Mouse (Mus musculus) retina, embryonic 14.5 days (tissue): ENCODE measurements around the gene Ccdc28b.
A peak's percentile ranks its signal among the peaks of the same experiment; 100 is the strongest.

Experiments used
- DNase-seq: peaks from one replicate; pipeline ENCODE4 v3.0.0-alpha.2; 2015; ENCODE audit warnings: low spot score

The Ccdc28b gene

DNA sequence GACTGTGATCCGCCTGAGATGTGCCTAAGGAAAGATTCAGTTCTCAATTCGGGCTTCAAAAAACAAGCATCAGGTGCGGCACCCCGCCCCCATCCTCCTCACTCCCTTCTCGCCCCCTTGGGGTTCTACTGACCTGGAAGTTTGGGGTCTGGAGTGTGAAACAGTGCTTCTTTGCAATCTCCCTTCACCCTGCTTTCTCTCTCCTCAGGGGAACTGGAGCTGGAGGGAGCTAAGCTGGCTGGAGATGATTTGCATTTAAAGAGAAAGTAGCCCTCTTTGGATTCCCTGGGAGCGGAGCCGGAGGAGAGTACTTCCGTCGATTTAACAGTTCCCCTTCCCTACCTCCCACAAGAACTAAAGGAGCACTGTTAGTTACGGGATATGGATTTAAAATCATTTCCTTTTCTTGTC lies at the start of gene Ccdc28b:
Ccdc28b (minus strand) TSS at position 267 of the 411 bp plus-strand sequence.
- peak; percentile 69 for DNase-seq

DNA sequence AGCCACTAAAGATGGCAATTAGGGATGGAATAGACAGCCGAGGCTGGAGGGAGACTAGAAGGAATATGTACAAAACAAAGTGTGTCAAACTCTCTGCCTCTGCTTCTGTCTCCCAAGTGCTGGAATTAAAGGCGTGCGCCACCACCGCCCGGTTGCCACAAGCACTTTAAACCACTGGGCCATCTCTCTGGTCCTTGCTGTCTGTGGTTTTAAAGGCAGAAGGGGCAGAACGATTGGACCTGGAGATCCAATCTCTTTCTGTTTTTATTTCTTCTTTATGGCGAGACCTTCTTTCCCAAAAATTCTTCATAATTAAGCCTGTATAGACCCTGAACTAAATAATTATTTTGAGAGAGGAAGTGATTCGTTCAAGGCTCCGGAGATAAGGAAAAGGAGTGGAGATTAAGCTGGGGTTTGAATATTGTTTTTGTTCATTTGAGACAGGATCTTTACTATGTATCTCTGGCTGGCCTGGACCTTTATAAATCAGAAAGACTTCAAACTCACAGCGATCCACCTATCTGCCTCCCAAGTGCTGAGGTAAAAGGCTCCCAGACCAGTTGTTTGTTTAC lies 49.2 kb upstream of the Ccdc28b start:
- DNase-seq, result no peak

DNA sequence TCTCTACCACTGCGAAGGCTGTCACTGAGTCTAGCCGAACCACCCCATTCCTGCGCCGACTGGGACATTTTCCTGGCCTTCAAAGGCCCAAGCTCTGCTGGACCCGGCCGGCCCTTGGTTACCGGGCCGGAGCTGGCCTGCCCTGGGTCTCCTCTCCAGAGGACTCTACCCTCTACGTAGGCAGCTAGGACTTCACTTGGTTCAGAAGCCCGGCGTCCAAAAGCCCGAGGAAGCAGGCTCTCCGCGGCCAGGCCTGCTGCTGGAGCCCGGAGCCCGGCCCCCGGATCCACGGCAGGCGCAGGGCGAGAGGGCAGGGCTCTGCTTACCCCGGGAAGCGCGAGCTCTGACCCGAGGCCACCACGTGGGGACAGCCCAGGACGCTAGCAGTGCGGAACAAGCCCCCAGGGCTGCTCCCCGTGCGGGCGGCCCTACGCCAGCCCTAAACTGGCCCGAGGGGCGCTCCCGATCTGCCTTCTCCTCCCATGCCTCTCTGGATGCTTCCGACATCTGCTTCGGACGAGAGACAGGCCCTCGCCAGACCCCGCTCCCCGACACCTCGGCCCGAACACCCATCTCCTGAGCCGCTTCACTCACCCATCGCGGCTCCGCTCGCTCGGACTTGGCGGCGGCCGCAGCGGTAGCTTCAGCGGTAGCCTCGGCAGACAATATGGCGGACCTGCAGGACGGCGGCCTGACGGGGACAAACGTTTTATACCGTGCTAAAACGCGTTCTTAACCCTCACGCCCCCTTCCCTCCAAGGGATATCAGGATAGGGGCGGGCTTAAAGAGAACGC lies 48.5 kb upstream of the Ccdc28b start, which contains the start of gene Kpna6:
Kpna6 (minus strand) TSS at position 685 of the 795 bp plus-strand sequence.
- DNase-seq, result peak; percentile 93

DNA sequence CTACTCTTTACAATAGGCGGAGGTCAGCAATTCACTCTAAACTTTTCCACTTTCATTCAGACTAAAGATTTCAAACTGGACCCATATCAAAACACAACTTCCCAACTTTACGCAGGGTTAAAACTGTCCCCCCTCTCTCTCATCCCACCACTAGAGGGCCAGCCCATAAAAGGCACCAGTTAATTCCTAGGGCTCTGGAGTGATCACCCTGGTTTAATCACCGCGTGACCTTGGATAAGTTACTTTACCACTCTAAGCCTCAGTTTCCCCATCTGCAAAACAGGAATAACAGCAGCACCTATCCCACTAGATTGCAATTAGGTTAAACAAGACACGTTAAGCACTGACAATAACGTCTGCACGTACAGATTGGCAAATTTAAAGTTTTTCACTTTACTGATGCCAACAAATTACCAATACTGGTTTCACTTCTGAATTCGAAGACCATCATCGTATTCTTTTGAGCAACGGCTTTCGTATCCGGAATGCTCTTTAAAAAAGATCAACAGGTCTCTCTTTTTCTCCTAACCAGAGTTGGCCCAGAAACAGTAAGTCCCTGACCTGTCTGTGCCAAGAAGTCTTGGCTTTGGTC lies 47.8 kb upstream of the Ccdc28b start:
- DNase-seq, result peak; percentile 75

DNA sequence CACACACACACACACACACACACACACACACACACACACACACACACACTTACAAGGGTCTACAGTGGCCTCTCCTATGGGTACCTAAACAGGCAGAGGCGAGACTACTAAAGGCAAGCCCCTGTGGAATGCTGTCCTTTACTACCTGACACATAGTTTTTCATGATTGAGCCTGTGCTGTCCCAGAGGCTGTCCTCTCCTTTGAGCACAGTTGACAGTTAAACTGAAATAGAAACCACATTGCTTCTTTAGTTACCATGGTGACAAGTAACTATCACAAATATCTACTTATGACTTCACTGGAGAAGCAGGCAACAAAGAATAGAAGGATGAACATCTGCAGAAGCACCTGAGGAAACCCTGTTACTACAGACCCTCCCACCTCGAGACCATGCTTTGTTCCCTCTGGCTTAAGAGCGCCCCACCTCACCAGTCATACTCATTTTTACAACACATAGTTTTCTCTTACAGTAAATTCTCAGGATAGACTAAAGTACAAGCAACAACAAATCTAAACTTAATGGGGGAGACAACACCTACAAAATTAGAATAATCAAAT lies 38.6 kb upstream of the Ccdc28b start:
- no peak for DNase-seq

DNA sequence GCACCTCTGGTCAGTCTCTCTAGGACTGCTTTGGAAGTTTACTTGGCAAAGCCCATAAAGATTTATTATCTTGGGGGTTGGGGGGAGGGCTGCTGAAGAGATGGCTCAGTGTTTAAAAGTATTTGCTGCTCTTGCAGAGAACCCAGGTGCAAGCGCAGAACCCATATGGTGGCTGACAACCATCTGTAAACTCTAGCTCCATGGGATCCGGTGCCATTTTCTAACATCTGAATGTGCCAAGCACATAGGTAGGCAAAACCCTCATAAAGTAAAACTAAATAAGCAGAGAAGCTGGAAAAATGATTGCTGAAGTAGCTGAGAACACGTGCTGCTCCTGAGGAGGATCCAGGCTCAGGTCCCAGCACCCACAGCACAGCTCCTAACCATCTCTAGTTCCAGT lies 37.8 kb upstream of the Ccdc28b start:
- no peak for DNase-seq

DNA sequence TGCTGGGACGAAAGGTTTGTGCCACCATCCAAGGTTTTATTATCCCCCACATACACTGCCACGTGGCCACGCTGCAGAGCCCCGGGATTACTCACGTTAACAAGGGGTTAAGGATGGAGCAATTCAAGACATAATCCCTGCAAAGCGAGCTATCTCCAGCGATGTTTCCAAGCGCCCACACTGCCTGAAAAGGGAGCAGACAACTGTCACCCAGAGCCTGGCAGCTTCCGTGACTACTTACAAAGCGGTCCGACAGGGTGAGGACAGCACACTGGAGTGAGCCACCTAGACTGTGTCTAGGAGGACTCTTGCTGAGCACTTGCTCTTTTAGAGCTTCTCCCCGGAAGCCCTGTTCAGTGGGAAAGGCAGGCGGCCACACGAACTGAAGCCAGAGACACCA lies 31.0 kb upstream of the Ccdc28b start:
- no peak for DNase-seq

DNA sequence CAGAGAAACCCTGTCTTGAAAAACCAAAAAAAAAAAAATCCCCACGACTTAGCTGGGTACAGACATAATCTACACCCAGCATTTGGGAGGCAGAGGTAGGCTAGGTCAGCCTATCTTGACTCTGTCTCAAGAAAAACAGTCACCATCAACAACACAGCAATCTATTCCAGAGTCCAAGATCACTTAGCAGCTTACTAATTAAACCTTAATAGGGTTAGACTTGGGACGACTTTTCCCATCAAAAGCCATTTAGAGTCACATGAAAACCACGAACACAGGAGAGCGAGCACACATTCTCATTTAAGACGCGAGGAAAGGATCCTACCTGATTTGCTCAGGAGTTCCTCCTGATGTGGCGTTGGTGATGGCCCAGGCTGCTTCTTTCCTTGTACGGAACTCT lies 26.6 kb upstream of the Ccdc28b start:
- DNase-seq, result no peak

DNA sequence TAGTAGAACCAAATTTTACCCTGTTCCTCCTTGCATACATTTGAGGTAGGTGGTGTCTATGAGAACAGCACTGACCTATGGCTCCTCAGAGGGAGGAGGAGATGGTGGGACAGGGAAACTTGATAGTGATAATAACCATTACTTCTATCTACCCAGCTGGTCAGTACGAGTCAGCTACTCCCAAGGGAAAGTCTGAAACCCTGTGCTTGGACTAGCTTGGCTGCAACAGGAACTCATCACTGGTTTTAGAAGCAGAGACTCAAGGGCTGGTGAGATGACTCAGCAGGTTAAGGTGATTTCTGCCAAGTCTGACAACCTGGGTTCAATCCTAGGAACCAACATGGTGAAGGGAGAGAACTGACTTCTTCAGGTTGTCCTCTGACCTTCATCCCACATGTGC lies 24.9 kb upstream of the Ccdc28b start:
- no peak for DNase-seq

DNA sequence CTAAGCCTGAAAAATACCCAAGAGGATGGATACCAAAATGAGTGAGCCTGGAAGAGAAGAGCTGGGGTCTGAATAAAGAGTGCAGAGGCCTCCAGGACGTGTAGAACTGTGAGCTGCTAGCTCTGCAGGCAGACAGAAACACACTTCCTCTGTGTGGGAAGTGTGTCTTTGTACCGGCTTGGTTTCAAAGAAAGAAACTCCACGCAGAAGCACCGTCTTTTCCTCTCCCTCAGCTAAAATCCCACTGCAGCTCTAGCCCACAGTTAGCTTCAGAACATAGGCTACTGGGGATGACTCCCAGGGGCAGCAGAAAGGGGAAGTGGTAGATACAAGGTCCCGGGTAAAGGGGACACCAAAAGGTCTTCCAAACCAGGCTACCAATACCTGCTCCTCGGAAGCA lies 21.5 kb upstream of the Ccdc28b start:
- DNase-seq, result no peak

DNA sequence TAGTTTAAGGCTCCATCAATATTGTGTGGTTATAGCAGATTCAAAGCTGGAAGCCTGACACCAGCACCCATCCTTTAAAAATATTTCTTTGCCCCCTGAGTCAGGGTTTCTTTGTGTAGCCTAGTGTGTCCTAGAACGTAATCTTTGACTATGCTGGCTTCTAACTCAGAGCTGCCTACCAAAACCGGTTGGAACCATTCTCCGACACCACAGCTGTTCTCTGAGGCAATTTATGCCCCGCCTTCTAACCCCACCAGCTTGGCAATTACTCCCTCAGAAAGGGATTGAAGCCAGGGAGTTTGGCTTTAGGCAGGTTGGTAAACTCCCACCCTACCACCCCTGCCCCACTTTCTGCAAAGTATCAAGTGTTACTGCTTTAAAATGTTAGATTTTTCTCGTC lies 18.0 kb upstream of the Ccdc28b start:
- DNase-seq, result no peak

DNA sequence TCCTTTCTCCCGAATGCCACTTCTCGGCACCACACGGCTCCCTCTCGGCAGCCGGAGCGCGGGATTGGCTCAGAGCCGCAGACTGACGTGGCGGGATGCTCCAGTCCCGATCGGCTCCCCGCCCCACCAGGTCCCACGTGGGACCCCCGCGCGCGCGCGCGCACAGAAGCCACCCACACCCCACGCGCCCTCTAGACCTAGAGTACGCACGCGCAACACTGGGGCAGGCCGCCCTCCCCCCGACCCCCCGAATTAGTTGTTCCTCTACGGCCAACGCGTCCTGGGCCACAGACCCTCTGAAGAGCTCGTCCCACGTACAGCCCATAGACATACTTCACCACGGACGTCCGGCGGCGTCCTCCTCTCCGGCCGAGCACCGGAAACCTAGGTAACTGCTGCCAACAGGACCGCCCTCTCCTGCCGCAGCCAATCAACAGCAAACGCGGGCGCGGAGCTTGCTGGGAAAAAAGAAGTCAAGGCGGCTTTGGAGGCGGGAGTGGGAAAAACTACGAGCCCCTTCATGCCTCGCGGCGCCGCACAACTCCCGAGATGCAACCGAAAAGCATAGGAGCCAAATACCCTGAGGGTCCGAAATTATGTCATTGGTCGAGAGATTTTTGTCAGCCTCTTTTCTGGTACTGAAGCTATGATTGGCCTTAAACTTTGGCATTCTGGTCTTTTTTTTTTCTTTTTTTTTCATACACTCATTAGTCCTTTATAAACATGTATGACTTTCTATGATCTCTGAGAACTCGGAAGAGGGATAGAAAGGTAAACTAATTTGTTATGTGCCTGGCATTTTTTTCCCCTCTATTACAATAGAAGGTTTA lies 17.1 kb upstream of the Ccdc28b start, which contains the start of gene Txlna:
Txlna (minus strand) TSS at position 428 of the 830 bp plus-strand sequence.
- DNase-seq, result peak; percentile 98

DNA sequence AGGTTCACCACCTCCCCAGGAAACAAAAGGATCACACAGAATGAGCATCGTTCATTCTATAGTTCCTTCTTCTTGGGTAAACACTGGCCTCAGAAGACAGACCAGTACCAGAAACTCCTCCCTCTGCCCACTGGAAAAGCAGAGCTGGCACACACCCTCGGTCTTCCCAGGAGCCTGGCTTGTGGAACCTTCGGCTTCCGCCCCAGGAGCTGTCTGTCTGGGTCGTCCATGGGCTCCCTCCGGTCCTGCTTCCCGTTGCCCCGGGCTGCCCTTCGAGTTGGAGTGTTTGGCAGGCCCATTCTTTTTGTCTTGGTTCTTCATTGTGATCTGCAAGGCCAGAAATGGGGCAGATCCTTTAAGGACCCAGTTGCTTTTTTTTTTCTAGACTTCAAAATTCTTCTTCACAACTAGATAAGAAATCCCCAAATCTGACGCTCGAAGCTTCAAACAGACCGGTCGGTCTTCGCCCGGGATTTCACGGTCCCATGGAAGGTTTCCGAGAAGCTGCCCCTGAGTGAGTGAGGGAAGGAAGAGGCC lies 16.4 kb upstream of the Ccdc28b start:
- DNase-seq, result no peak

DNA sequence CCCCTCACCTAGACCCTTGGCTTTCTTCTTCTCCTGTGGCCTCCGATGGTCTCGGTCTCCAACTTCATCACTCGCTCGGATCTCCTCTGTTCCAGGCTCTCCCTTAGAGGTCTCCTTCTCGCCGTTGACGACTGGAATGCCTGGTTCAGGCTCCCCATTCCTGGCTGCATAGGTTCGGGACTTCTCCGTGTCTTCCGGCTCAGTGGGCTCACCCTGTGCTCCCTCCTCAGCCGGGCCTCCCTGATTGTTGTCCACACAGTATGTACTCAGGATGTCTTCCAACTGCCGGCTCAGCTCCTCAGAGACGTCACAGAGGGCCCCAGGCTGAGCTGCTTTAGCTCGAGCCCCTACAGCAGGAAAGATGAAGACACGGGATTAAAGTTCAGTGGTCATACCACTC lies 15.5 kb upstream of the Ccdc28b start:
- DNase-seq, result no peak

DNA sequence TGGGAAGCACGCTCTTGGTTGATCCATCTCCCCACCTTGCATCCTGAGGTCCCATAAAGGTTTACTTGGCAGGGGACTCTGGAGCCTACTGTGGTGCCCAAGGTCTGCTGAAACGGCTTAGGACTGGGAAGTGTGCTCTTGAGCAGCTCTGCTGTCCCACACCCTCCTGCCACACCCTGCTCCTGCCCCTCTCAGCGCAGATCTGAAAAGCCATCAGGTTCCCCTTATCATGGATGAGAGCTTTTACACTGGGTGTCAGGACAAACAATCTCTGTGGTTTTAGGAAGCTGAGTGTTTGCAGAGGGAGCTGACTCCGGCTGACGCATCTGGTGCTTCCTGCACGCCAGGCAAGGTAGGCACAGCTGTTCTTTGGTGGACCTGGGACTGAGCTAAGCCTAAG lies 10.1 kb upstream of the Ccdc28b start:
- DNase-seq, result no peak

DNA sequence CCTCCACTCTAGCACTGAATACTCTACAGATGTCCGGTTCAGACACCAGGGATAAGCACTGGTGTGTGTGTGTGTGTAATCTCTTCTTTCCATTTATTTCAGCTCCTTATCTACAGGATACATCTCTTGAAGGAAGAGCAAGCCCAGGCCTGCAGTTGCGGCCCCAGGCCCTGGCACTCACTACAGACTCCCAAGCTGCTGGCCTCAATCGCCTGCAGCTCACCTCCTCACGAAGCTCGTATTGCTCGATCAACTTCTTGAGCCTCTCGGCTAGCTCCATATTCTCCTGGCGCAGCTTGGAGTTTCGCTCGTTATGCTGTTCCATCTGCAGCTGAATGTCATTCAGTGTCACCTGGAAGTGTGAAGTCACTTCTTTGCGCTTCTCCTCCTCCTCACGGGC lies 8.1 kb upstream of the Ccdc28b start:
- no peak for DNase-seq

DNA sequence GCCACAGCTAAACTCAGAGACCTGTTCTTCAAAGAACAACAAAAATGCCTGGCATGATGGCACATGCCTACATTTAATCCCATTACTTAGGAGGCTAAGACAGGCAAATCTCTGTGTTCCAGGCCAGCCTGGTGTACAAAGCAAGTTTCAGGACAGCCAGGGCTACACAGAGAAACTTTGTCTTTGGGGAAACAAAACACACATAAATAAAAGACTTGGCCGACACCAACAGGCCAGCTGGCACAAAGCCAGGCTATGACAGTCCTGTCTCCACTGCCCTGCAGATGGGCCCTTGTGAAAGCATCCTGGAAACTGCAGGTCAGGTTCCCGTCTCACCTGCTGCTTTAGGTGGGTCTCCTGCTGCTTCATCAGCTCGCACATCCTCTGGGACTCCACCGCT lies 7.2 kb upstream of the Ccdc28b start:
- no peak for DNase-seq

DNA sequence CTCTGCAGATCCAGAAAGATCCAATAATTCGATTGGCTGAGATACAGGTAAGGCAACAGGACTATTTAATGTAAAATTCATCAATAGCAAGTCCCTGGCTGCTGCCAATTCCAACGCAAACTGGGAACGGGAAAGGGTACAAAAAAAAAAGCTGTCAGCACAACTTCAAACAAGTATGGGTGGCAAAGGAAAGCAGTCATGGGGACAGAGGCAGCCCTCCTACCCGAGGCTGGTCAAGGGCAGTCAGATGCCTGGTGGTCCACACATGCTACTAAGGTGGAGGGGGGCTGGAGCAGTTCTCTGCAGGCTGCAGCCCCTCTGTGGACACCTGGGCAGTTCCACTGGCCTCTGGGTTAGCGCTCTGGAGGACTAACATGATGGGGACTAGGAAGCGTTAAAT lies 2.3 kb upstream of the Ccdc28b start:
- no peak for DNase-seq

DNA sequence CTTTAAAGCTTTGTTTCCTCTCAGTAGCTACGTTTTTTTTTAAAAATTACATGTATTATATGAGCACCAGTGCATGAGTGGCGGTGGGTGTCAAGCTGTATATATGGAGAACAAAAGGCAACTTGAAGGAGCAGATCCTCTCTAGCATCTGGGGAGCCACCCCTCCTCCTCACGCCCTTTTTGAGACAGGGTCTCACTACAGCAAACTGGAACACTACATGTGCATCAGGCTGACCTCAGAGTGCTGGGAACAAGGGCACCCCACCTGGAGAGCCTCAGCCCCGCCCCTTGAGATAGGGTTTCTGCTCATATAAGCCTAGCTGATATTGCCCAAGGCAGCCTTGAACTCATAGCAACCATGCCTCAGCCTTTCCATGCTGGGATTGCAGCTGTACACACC lies 1.7 kb upstream of the Ccdc28b start:
- DNase-seq, result peak; percentile 13

DNA sequence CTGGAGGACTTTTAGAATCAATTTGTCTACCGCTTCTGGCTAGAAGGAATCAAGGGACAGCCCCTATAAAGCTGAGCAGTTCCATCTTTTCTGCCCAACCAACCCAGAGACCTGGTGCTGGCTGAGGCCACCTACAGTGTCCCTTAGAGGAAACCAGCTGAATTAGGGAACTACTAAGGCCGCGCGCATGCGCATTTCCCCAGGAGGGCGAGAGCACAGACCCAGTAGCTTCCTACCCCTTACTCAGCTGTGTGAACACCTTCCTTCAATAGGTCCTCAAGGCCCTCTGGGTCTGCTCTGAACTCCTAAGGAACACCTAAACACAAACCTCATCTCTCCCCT lies 1.3 kb upstream of the Ccdc28b start:
- DNase-seq, result peak; percentile 22

DNA sequence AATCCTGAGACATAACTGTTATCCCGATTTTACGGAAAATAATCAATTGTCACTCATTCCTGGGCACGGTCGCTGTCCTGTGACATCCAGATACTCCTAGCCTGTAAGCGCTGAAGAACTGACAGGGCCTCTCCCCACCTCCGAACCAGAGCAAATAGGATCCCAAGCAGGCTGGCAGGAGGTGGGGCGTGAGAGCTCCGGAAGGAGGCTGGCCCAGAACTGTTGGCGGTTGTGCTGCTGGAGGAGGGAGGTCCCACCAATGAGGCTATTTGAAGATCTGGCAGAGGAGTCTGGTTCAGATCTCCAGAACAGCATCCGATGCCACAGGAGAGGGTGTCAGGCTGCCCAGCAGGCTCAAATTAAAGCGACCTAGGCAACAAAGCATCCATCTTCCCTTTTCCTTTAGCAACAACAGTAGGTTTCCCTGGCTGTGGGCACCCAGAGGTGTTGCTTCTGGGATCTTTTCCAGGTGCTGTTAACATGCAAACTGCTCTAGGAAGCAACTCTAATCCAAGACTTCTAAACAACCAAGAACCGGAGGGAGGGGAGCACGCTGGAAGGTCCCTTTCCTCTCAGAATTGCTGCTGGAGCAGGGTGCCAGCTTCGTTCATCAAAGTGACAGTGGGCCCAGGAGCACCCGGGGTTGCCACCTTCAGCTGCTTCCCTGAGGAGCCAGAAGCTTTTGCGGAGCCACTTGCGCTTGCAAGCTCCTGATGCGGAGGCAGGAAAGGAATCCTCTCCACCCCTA lies 708 bp upstream of the Ccdc28b start:
- peak; percentile 81 for DNase-seq
